Comparison of ENCODE assay signal across 9 mouse cellular contexts in the genomic region with DNA sequence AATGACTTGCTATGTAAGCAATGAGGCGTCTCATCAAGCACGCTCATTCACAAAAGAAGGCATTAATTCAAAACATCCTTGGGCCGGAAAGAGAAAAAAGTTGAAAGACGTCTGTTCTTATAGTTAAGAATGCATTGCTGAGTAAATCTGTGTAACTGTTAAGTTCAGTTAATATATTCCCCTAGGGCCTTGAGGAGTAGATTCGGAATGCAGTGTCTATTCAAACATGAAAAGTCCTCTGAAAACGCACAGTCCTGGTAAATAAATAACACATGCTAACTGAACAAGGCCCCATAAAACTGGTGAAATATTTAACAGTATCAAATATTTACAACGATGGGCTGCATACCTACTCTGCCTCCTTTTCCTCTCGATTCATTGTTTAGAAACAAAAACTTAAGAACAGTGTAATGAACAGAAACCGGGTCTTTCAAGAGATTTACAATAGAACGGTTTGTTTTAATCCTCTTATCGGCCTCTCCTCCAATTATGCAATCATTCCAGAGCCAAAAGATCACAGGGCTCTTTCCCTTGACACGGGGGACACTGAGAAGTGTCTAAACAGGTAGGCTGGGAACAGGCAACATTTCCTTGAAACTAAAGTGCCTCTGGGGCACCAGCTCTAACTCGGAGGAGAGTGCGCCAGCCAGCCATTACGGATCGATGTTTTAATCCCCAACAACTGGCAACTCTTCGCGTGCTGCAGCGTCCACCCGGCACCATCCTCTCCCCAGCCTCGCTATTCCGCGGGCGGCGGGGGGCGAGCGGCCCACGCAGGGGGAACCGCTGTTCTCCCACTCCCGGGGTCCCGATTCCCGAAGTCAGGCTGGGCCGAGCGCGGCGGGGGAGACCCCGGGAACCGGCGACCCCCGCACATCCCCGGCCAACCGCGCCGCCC. TPM values are rescaled to one million over a fixed set of nuclear protein-coding genes. Genes with fewer than 3 reads are reported as not detected.
A peak's percentile ranks its signal among the peaks of the same experiment; 100 is the strongest.
DNase-seq lines count a peak whose midpoint lies in the region; ATAC-seq and TF ChIP-seq lines count a peak whose summit lies in the region.
"Had no signal": no experiment of that assay in that cellular context is flagged by ENCODE, and none has a peak within 500 bp of the region (broad histone marks: within the 10 kb centered on the region; RNA-seq: fewer than 3 reads in every experiment).

No protein-coding gene starts in this region.

- peak overlapping the region; percentile 96 for H3K4me3 ChIP-seq in hindbrain, embryonic 10.5 days
- H3K4me3 ChIP-seq in limb, embryonic 11.5 days (ENCODE audit: low read depth, low read length) = peak overlapping the region; percentile 60
- peak overlapping the region; percentile 75 for H3K4me3 ChIP-seq in midbrain, embryonic 15.5 days

- H3K9me3 ChIP-seq in hindbrain, embryonic 10.5 days = no peaks in the 10 kb centered on the region
- 0 out of 2 replicates have a peak, but pooled peaks cover 3% of the 10 kb centered on the region for H3K9me3 ChIP-seq in limb, embryonic 11.5 days (ENCODE audit: control insufficient read depth, low read length)
- H3K9me3 ChIP-seq in midbrain, embryonic 15.5 days = no peaks in the 10 kb centered on the region

- peaks cover 25% of the 10 kb centered on the region for H3K4me1 ChIP-seq in hindbrain, embryonic 10.5 days (replicated peaks)
- peaks cover 4% of the 10 kb centered on the region; the same call in 1 of the 2 replicates for H3K4me1 ChIP-seq in limb, embryonic 11.5 days (ENCODE audit: control insufficient read depth, insufficient read depth, low read length)
- peaks cover 13% of the 10 kb centered on the region for H3K4me1 ChIP-seq in midbrain, embryonic 15.5 days

- no peaks in the 10 kb centered on the region for H3K27me3 ChIP-seq in Patski
- H3K27me3 ChIP-seq in hindbrain, embryonic 10.5 days (ENCODE audit: insufficient read depth, poor library complexity, severe bottlenecking) = no peaks in the 10 kb centered on the region
- no peaks in the 10 kb centered on the region for H3K27me3 ChIP-seq in limb, embryonic 11.5 days (ENCODE audit: control insufficient read depth, insufficient read depth, low read length)
- no peaks in the 10 kb centered on the region for H3K27me3 ChIP-seq in midbrain, embryonic 15.5 days (replicated peaks)

- 1% methylated on average over 44 of the region's 44 CpGs for WGBS in hindbrain, embryonic 10.5 days
- WGBS in limb, embryonic 11.5 days = 2% methylated on average over 44 of the region's 44 CpGs
- under 1% methylated on average over 42 of the region's 44 CpGs for WGBS in midbrain, embryonic 15.5 days

- peak overlapping the region; percentile 93 for H3K27ac ChIP-seq in hindbrain, embryonic 10.5 days
- peak overlapping the region; percentile 10 for H3K27ac ChIP-seq in limb, embryonic 11.5 days (replicated peaks; ENCODE audit: low read depth, low read length)
- peak overlapping the region; percentile 86 for H3K27ac ChIP-seq in midbrain, embryonic 15.5 days

- H3K9ac ChIP-seq in limb, embryonic 11.5 days (ENCODE audit: low read length) = peak overlapping the region; percentile 68
- H3K9ac ChIP-seq in midbrain, embryonic 15.5 days = peak overlapping the region; percentile 62

- H3K4me2 ChIP-seq in limb, embryonic 11.5 days (ENCODE audit: low read depth, severe bottlenecking) = peak overlapping the region; percentile 56
- peak overlapping the region; percentile 72 for H3K4me2 ChIP-seq in midbrain, embryonic 15.5 days

- peak; percentile 25 to 58 for DNase-seq in heart, adult 18-20 months
- DNase-seq in heart, adult 9 months (ENCODE audit: low spot score in 2 of 2) = no peak
- DNase-seq in Patski (ENCODE audit: low read depth, low spot score) = peak; percentile 57
- peak; percentile 74 for DNase-seq in embryo, embryonic 10 days (ENCODE audit: low spot score)
- peak; percentile 66 for DNase-seq in hindbrain, embryonic 10.5 days (ENCODE audit: low spot score)
- peak; percentile 53 for DNase-seq in limb, embryonic 11.5 days (ENCODE audit: low spot score)
- peak; percentile 62 for DNase-seq in testis, postnatal 10 days (ENCODE audit: low spot score)

- peak; percentile 41 for ATAC-seq in Patski
- peak; percentile 10; the same call in 1 of the 2 replicates for ATAC-seq in limb, embryonic 11.5 days (ENCODE audit: insufficient number of reproducible peaks, low FRiP score, low TSS enrichment, low read depth)
- ATAC-seq in midbrain, embryonic 15.5 days (replicated peaks) = peak; percentile 40

- POLR2A ChIA-PET in Patski (lab: Charles Lee) = interaction anchor here (1.0 to 1.1 kb wide), 2 partner anchors 43 to 56 kb away, joined by 3 read pairs; no protein-coding TSS in a partner anchor

- H3K36me3 ChIP-seq in hindbrain, embryonic 10.5 days = 0 out of 2 replicates have a peak, but pooled peaks cover 7% of the 10 kb centered on the region
- H3K36me3 ChIP-seq in limb, embryonic 11.5 days (ENCODE audit: control insufficient read depth, insufficient read depth, low read length) = no peaks in the 10 kb centered on the region
- H3K36me3 ChIP-seq in midbrain, embryonic 15.5 days (replicated peaks) = no peaks in the 10 kb centered on the region

- CTCF ChIA-PET in Patski (lab: Charles Lee) = interaction anchor here (1.4 to 2.7 kb wide), 3 partner anchors 79 to 98 kb away, joined by 3 to 7 read pairs (median 3); no protein-coding TSS in a partner anchor

- no peak for TF ChIP-seq CTCF in Patski (IDR thresholded peaks at IDR 0.05)

- in situ Hi-C loops in Patski (cut with MboI; ENCODE audit: low pct_unique_long_range_greater_than_20kb) = loop anchor here (5.0 to 25.0 kb wide), 2 partner anchors 78 to 263 kb away; partner anchors contain the start of gene Yeats4

RNA-seq across cellular contexts. Expression of gene Rab3ip, which starts 1.2 kb away (rescaled TPM):
- total RNA-seq in heart, adult 18-20 months (2021) = 10 to 100 TPM; 89.8 to 92.3 TPM
- 198 TPM for polyA plus RNA-seq in Patski (2021)
- 45.0 TPM in 2 replicates for polyA plus RNA-seq in hindbrain, embryonic 10.5 days (2016; fragmentation: Nextera tagmentation; extraction: Ambion mirVana)
- 43.1 and 43.5 TPM in 2 replicates for polyA plus RNA-seq in limb, embryonic 11.5 days (2014; fragmentation: Nextera tagmentation; extraction: Ambion mirVana)
- polyA plus RNA-seq in midbrain, embryonic 15.5 days (2015; fragmentation: Nextera tagmentation; extraction: Ambion mirVana) = 41.8 and 42.8 TPM in 2 replicates

RNA-seq across cellular contexts. Expression of gene Gm10271, which starts 23.0 kb away (rescaled TPM):
- total RNA-seq in heart, adult 18-20 months (2021) = not detected
- polyA plus RNA-seq in Patski (2021) = not detected
- polyA plus RNA-seq in hindbrain, embryonic 10.5 days (2016; fragmentation: Nextera tagmentation; extraction: Ambion mirVana) = not detected in 2 replicates
- polyA plus RNA-seq in limb, embryonic 11.5 days (2014; fragmentation: Nextera tagmentation; extraction: Ambion mirVana) = not detected in 2 replicates
- polyA plus RNA-seq in midbrain, embryonic 15.5 days (2015; fragmentation: Nextera tagmentation; extraction: Ambion mirVana) = not detected in 2 replicates
- total RNA-seq: left cerebral cortex, postnatal 25 days had no signal

RNA-seq across cellular contexts. Expression of gene Best3, which starts 36.8 kb away (rescaled TPM):
- total RNA-seq in heart, adult 18-20 months (2021) = 1 to 10 TPM; 6.0 to 7.6 TPM
- not detected for polyA plus RNA-seq in Patski (2021)
- polyA plus RNA-seq in hindbrain, embryonic 10.5 days (2016; fragmentation: Nextera tagmentation; extraction: Ambion mirVana) = 0.11 TPM in 1 of 2 replicates, not detected in the other
- polyA plus RNA-seq in limb, embryonic 11.5 days (2014; fragmentation: Nextera tagmentation; extraction: Ambion mirVana) = 0.23 and 0.31 TPM in 2 replicates
- 0.10 TPM in 1 of 2 replicates, not detected in the other for polyA plus RNA-seq in midbrain, embryonic 15.5 days (2015; fragmentation: Nextera tagmentation; extraction: Ambion mirVana)

RNA-seq across cellular contexts. Expression of gene Myrfl, which starts 52.6 kb away (rescaled TPM):
- 1 to 10 TPM in 1 of 2 experiments, under 1 TPM in 1; 0.89 to 1.5 TPM for total RNA-seq in heart, adult 18-20 months (2021)
- polyA plus RNA-seq in Patski (2021) = 0.06 TPM
- polyA plus RNA-seq in hindbrain, embryonic 10.5 days (2016; fragmentation: Nextera tagmentation; extraction: Ambion mirVana) = 0.11 and 0.18 TPM in 2 replicates
- polyA plus RNA-seq in limb, embryonic 11.5 days (2014; fragmentation: Nextera tagmentation; extraction: Ambion mirVana) = 0.07 and 0.16 TPM in 2 replicates
- 0.10 and 0.22 TPM in 2 replicates for polyA plus RNA-seq in midbrain, embryonic 15.5 days (2015; fragmentation: Nextera tagmentation; extraction: Ambion mirVana)

Comparison
In these comparisons a context has a peak if more than half of its experiments do, and no peak if none do; other contexts are left out.
1. DNase-seq: peak in heart, adult 18-20 months (2 of 2), Patski (single experiment), embryo, embryonic 10 days (single experiment), hindbrain, embryonic 10.5 days (single experiment), limb, embryonic 11.5 days (single experiment) and testis, postnatal 10 days (single experiment); none in heart, adult 9 months (0 of 2).
2. H3K27ac ChIP-seq: peak in every context shown above with its lines; median percentile 93 in hindbrain, embryonic 10.5 days; 86 in midbrain, embryonic 15.5 days; 10 in limb, embryonic 11.5 days.
3. Peak in every context shown above with its lines, with median percentiles within 50 percentile points of each other: ATAC-seq and H3K4me3 ChIP-seq.